Mouse (Mus musculus) E14TG2a.4 (cell line): ENCODE measurements around the gene Gpr3.

ENCODE experiments used
- CTCF ChIP-seq: conservative IDR thresholded peaks from 2 replicates; pipeline ENCODE4 v1.5.1; 2014; ENCODE audit warnings: low read length
- NANOG ChIP-seq: IDR thresholded peaks from 2 replicates; pipeline ENCODE4 v1.6.1; 2014; ENCODE audit warnings: borderline replicate concordance, low read length, mixed read lengths
- POU5F1 ChIP-seq: IDR thresholded peaks from 2 replicates; pipeline ENCODE4 v1.6.1; 2014; ENCODE audit warnings: low read length, borderline replicate concordance

- TF ChIP-seq CTCF (no peak), NANOG (no peak), POU5F1 (no peak)
Observed at GRCm38 (mm10) chr4:133212562-133213267, 379 bp upstream of the Gpr3 start.
